In the genomic region with DNA sequence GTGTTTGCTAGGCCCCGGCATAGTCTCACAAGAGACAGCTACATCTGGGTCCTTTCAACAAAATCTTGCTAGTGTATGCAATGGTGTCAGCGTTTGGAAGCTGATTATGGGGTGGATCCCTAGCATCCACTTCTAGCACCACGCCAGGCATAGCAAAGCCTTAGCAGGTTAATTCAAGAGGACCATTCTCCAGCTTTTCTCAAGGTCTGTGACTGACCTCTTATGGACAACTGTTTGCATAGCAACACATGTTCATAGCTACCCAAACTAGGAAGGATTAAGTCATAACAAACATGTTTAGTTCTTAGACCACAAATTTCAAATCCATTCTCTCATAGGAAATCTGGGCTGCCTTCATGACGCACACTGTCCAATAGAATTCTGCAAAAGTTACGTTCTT, we compare ENCODE assay signal across 9 mouse cellular contexts. TPM values are rescaled to one million over a fixed set of nuclear protein-coding genes. Genes with fewer than 3 reads are reported as not detected.
A peak's percentile ranks its signal among the peaks of the same experiment; 100 is the strongest.
DNase-seq lines count a peak whose midpoint lies in the region; ATAC-seq and TF ChIP-seq lines count a peak whose summit lies in the region.
"Had no signal": no experiment of that assay in that cellular context is flagged by ENCODE, and none has a peak within 500 bp of the region (broad histone marks: within the 10 kb centered on the region; RNA-seq: fewer than 3 reads in every experiment).

No protein-coding gene starts in this region.

- H3K27ac ChIP-seq in midbrain, postnatal 0 days (ENCODE audit: low read depth, low read length), result no peak overlapping the region
- H3K27ac ChIP-seq: heart, embryonic 15.5 days had no signal

- H3K27me3 ChIP-seq in midbrain, postnatal 0 days (ENCODE audit: insufficient read depth, low read length), result no peaks in the 10 kb centered on the region
- H3K27me3 ChIP-seq: heart, embryonic 15.5 days had no signal

- WGBS in midbrain, postnatal 0 days, result 50% methylated on average over 4 of the region's 5 CpGs

- no peak overlapping the region for H3K9ac ChIP-seq in midbrain, postnatal 0 days (replicated peaks; ENCODE audit: low read length, poor library complexity, severe bottlenecking)
- H3K9ac ChIP-seq: heart, embryonic 15.5 days had no signal

- no peaks in the 10 kb centered on the region for H3K4me1 ChIP-seq in midbrain, postnatal 0 days (ENCODE audit: insufficient read depth, low read length)
- H3K4me1 ChIP-seq: heart, embryonic 15.5 days had no signal

- 0 out of 2 replicates have a peak, but pooled peaks have one; percentile 65 for ATAC-seq in midbrain, postnatal 0 days (ENCODE audit: low FRiP score)

- no peak overlapping the region for H3K4me3 ChIP-seq in midbrain, postnatal 0 days (ENCODE audit: low read depth, low read length)
- H3K4me3 ChIP-seq: heart, embryonic 15.5 days; megakaryocyte, embryonic 14.5 days had no signal

- H3K4me2 ChIP-seq in midbrain, postnatal 0 days (ENCODE audit: low read depth, low read length, poor library complexity, severe bottlenecking), result no peak overlapping the region
- H3K4me2 ChIP-seq: heart, embryonic 15.5 days had no signal

- peak; percentile 22 for DNase-seq in kidney, adult 18-20 months
- DNase-seq in kidney, adult 11 months, result no peak
- DNase-seq in B cell, adult 2 months, result peak; percentile 21 to 23
- peak; percentile 66 for DNase-seq in MN1 (ENCODE audit: low spot score)
- DNase-seq in heart, postnatal 14 days, result peak; percentile 10 to 53
- DNase-seq in midbrain, postnatal 0 days (ENCODE audit: low spot score), result peak; percentile 83
- no peak for DNase-seq in thymus, postnatal 0 days (ENCODE audit: low spot score)

- intact Hi-C loops in heart, postnatal 14 days (cut with DNase I), result loop anchor here (2.0 to 5.0 kb wide), 3 partner anchors 82 to 173 kb away; no protein-coding TSS in a partner anchor

- TF ChIP-seq CTCF in midbrain, postnatal 0 days (IDR thresholded peaks at IDR 0.05), result peak; percentile 80

- H3K9me3 ChIP-seq in midbrain, postnatal 0 days (ENCODE audit: low read length), result no peaks in the 10 kb centered on the region
- H3K9me3 ChIP-seq: heart, embryonic 15.5 days; megakaryocyte, embryonic 14.5 days had no signal

- no peaks in the 10 kb centered on the region for H3K36me3 ChIP-seq in midbrain, postnatal 0 days (ENCODE audit: insufficient read depth, low read length)
- H3K36me3 ChIP-seq: heart, embryonic 15.5 days had no signal

RNA-seq across cellular contexts. Expression of gene Spink2, which starts 40.7 kb away (rescaled TPM):
- under 1 TPM in 1 of 2 experiments, not detected in 1; 0.37 TPM for total RNA-seq in heart, postnatal 14 days (2021)
- total RNA-seq in midbrain, postnatal 0 days (2014; rRNA removed), result not detected in 2 replicates
- polyA plus RNA-seq in midbrain, postnatal 0 days (2015; fragmentation: Nextera tagmentation; extraction: Ambion mirVana), result 1.1 and 1.5 TPM in 2 replicates
- 1.3 and 1.4 TPM in 2 replicates for polyA plus RNA-seq in thymus, postnatal 0 days (2015; fragmentation: Nextera tagmentation; extraction: Ambion mirVana)

RNA-seq across cellular contexts. Expression of gene Hopx, which starts 55.7 kb away (rescaled TPM):
- total RNA-seq in heart, postnatal 14 days (2021), result 100 to 1,000 TPM; 496 to 513 TPM
- 9.1 and 20.8 TPM in 2 replicates for total RNA-seq in midbrain, postnatal 0 days (2014; rRNA removed)
- polyA plus RNA-seq in midbrain, postnatal 0 days (2015; fragmentation: Nextera tagmentation; extraction: Ambion mirVana), result 1.4 and 1.8 TPM in 2 replicates
- polyA plus RNA-seq in thymus, postnatal 0 days (2015; fragmentation: Nextera tagmentation; extraction: Ambion mirVana), result 0.59 and 0.77 TPM in 2 replicates

Comparison
In these comparisons a context has a peak if more than half of its experiments do, and no peak if none do; other contexts are left out.
1. DNase-seq: peak in kidney, adult 18-20 months (single experiment), B cell, adult 2 months (2 of 2), MN1 (single experiment), heart, postnatal 14 days (2 of 2) and midbrain, postnatal 0 days (single experiment); none in kidney, adult 11 months (single experiment) and thymus, postnatal 0 days (single experiment).
2. RNA of gene Hopx, which starts 55.7 kb away (total RNA-seq): 496 to 513 TPM in heart, postnatal 14 days; 9.1 to 20.8 TPM in midbrain, postnatal 0 days; every median in the first group is over 10 times any median in the second.